Mouse (Mus musculus): Measurements from ENCODE around the gene Slc1a5. TPM values are rescaled to one million over a fixed set of nuclear protein-coding genes. Genes with fewer than 3 reads are reported as not detected.

Slc1a5 gene
- 36.7 and 59.7 TPM in 2 replicates for polyA plus RNA-seq (2012; ENCODE audit: low replicate concordance)

DNA sequence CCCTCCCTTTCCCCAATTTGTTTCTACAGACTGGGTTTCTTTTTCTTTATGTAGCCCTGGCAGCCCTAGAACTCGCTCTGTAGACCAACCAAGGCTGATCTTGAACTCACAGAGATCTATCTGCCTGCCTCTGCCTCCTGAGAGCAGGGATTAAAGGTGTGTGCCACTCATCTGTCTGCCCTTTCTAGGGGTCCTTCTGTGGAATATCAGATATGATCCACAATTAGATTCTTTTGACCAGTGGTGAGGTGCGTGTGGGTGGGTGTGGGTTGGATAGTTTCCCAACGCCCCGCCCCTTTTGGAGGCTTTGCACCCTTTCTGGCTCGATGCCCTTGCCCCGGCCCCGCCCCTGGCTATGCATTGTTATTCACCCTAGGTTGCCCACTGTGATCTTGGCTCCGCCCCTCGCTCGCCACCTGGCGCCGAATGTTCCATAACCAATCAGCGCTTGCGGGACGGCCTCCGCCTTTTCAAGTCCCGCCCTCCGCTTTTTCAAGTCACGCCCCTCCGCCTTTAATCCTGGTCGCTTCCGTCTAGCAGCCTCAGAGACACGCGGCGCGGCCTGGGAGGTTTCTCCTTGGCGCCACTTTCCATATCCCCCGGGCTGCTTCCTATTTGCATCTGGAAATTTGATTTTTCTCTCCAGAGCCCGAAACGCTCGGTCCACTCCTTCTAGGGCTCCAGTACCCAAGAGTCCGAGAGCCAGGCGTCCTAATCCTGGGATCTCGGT is at the start of gene Slc1a5:
TSS of gene Slc1a5 (plus strand) at position 516 of the 730 bp plus-strand sequence.

DNA sequence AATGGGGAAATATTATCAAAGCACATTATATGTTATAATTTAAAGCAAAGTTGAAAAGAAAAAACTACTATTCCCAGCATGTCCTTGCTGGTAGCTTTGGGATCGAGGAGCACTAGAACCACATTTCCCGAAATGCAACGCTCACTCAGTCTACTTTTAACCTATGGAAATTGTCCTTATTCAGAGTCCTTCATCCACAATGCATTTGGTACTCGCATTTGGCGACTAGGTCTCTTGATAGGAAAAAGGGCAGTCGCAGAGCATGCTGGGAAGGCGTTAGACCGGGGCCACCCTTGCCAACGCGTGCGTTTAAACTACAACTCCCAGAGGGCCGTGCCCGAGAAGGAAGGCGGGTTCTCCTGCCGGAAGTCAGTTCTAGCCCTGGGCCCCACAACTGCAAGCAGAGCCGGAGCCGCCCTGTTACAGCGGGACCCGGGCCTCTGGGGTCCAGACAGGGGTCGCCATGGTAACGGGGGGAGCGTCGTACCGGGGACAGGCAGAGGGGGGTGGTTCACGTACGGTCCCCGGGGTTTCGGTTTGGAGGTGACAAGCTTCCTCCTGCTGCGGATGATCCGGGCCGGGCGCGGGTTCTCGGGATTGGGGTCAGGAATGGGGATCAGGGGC is 43.0 kb upstream of the Slc1a5 start, which contains the start of gene Ap2s1:
TSS of gene Ap2s1 (plus strand) at position 338 of the 624 bp plus-strand sequence.

DNA sequence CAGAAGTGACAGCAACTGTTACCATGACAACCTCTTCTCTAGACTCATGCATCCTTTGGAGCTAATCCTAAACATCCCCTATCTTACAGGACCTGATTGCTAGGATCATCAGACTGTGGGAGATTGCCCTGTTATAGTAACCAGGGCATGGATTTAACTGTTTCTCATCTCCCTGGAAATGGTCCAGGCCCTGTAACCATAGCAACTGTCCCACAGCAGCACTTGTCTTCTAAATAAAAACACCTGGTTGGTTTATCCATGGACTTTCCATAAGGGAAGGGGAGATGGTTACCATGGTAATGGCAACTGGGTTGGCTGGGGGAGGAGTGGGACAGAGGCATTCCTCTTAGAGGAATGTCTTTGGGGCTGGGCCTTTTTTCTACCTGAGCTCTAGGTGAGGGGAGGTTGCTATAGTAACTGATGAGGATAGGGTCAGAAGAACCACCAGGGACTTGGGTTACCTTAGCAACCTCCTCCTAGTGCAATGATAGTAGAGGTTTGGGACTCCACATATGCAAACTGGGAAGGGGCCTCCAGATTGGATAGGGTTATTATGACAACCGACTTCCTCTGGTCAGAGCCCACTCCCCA is 34.3 kb downstream of the Slc1a5 start, which contains the start of gene Strn4:
TSS of gene Strn4 (plus strand) at position 539 of the 591 bp plus-strand sequence.

DNA sequence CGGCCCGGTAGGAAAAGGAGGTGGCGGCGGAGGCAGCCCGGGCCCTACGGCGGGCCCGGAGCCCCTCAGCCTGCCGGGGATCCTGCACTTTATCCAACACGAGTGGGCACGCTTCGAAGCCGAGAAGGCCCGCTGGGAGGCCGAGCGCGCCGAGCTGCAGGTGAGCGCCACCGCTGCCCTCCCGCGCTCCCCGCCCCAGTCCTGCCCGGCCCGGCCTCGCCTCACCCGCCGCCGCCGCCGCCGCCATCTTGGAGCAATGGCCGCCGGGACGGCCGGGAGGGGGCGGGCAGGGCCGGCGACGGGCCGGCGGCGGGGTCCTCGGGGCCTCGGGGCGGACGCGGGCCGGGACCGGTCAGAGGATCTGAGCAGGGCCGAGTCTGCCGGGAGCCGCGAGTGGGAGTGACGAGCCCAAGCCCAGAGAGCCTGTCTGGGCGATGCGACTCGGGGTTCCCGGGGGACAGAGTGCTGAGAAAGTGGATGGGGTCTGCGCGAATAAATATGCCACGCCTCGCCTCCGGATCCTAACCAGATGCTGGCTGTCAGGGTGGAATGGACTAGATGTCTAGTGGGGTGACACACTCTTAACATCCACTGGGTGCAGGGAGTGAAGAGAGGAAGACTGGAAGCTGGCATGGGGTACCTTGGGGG is 35.5 kb downstream of the Slc1a5 start, which contains the start of gene Fkrp:
TSS of gene Fkrp (minus strand) at position 258 of the 648 bp plus-strand sequence.

DNA sequence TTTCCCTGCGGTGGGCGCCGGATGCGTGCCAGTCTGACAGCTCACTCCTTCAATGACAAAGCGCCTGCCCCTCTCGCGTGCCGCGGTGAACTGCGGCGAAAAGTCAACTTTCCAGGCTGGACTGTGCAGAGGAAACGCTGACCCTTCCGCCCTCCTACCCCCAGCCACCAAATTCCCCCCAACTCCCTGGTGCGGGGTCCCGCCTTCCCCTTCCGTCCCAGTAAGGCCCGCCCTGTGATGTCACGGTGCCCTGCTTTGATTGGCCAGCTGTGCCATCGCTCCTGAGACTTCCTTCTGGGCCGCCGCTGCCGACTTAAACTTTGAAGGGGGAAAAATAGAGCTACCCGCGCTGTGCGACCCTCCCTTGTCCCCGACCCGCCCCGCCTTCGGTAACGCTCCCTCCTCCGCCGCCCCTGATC is 61.5 kb downstream of the Slc1a5 start, which contains the start of gene Prkd2:
TSS of gene Prkd2 (plus strand) at position 258 of the 419 bp plus-strand sequence.

Other genes starting within 250 kb of the Slc1a5 start
- 1.6 and 5.7 TPM in 2 replicates for gene Arhgap35, start 166.3 kb upstream of the Slc1a5 start, polyA plus RNA-seq (2012; ENCODE audit: low replicate concordance)
- gene Ceacam15, start 105.6 kb upstream of the Slc1a5 start, polyA plus RNA-seq (2012; ENCODE audit: low replicate concordance) = not detected in 2 replicates
- not detected in 2 replicates for gene Ceacam9, start 59.4 kb upstream of the Slc1a5 start, polyA plus RNA-seq (2012; ENCODE audit: low replicate concordance)
- 289 and 578 TPM in 2 replicates for gene Ap2s1, start 42.9 kb upstream of the Slc1a5 start, polyA plus RNA-seq (2012; ENCODE audit: low replicate concordance)
- 82.0 and 125 TPM in 2 replicates for gene Strn4, start 34.5 kb downstream of the Slc1a5 start, polyA plus RNA-seq (2012; ENCODE audit: low replicate concordance)
- 34.0 and 48.4 TPM in 2 replicates for gene Fkrp, start 35.4 kb downstream of the Slc1a5 start, polyA plus RNA-seq (2012; ENCODE audit: low replicate concordance)
- 180 and 196 TPM in 2 replicates for gene Prkd2, start 61.6 kb downstream of the Slc1a5 start, polyA plus RNA-seq (2012; ENCODE audit: low replicate concordance)
- 1.0 and 2.8 TPM in 2 replicates for gene Dact3, start 94.0 kb downstream of the Slc1a5 start, polyA plus RNA-seq (2012; ENCODE audit: low replicate concordance)
- gene Gng8, start 110.4 kb downstream of the Slc1a5 start, polyA plus RNA-seq (2012; ENCODE audit: low replicate concordance) = not detected in 2 replicates
- gene Ptgir, start 125.2 kb downstream of the Slc1a5 start, polyA plus RNA-seq (2012; ENCODE audit: low replicate concordance) = 4.6 and 8.1 TPM in 2 replicates
- 519 and 714 TPM in 2 replicates for gene Calm3, start 142.8 kb downstream of the Slc1a5 start, polyA plus RNA-seq (2012; ENCODE audit: low replicate concordance)
- gene Pnmal2, start 163.3 kb downstream of the Slc1a5 start, polyA plus RNA-seq (2012; ENCODE audit: low replicate concordance) = 0.10 and 0.17 TPM in 2 replicates
- gene Pnmal1, start 178.3 kb downstream of the Slc1a5 start, polyA plus RNA-seq (2012; ENCODE audit: low replicate concordance) = not detected in 2 replicates
- 1.1 and 1.4 TPM in 2 replicates for gene Gm42372, start 201.7 kb downstream of the Slc1a5 start, polyA plus RNA-seq (2012; ENCODE audit: low replicate concordance)
- 0.54 and 0.73 TPM in 2 replicates for gene Ccdc8, start 211.4 kb downstream of the Slc1a5 start, polyA plus RNA-seq (2012; ENCODE audit: low replicate concordance)
- gene Ppp5c, start 246.6 kb downstream of the Slc1a5 start, polyA plus RNA-seq (2012; ENCODE audit: low replicate concordance) = 89.0 and 144 TPM in 2 replicates